Mouse (Mus musculus) small intestine, adult 2 months (tissue): ENCODE results near the gene Fam69b. TPM values are rescaled to one million over a fixed set of nuclear protein-coding genes. Genes with fewer than 3 reads are reported as not detected.

Source experiments
- H3K27ac ChIP-seq: fragments of 200-500 bp; 2 replicates; pipeline ENCODE4 v1.5.1; 2012; ENCODE audit warnings: low read depth, low read length, control low read depth, inconsistent platforms; ENCODE audit not compliant: insufficient read depth
- H3K27me3 ChIP-seq: fragments of 200-500 bp; 2 replicates; pipeline ENCODE4 v1.6.1; 2012; ENCODE audit warnings: mild to moderate bottlenecking, moderate library complexity, low read length, inconsistent platforms; ENCODE audit not compliant: control insufficient read depth, insufficient read depth
- H3K36me3 ChIP-seq: fragments of 200-500 bp; 2 replicates; pipeline ENCODE4 v1.6.1; 2012; ENCODE audit warnings: mild to moderate bottlenecking, low read length, control low read depth, inconsistent platforms; ENCODE audit not compliant: control insufficient read depth, insufficient read depth
- H3K4me1 ChIP-seq: fragments of 200-500 bp; 2 replicates; pipeline ENCODE4 v1.6.1; 2012; ENCODE audit warnings: low read length, inconsistent platforms, mixed read lengths; ENCODE audit not compliant: control insufficient read depth, insufficient read depth, insufficient read length
- H3K4me3 ChIP-seq: fragments of 200-500 bp; 2 replicates; pipeline ENCODE4 v1.5.1; 2012; ENCODE audit warnings: low read depth, mild to moderate bottlenecking, control low read depth, inconsistent platforms, low read length, moderate library complexity
- CTCF ChIP-seq: fragments of 200-500 bp; IDR thresholded peaks from 2 replicates; pipeline ENCODE4 v1.5.1; 2012; ENCODE audit warnings: low read depth, mild to moderate bottlenecking, control low read depth, inconsistent platforms, low read length, moderate library complexity, mixed read lengths; ENCODE audit not compliant: insufficient replicate concordance, insufficient read length; ENCODE audit errors: extremely low read depth
- POLR2A ChIP-seq: fragments of 200-500 bp; IDR thresholded peaks from 2 replicates; pipeline ENCODE4 v1.6.1; 2012; ENCODE audit warnings: low read depth, mild to moderate bottlenecking, control low read depth, inconsistent platforms, low read length, moderate library complexity
- WGBS: fragments of 180-500 bp; shearing (Covaris S2); methylation state at CpG from one replicate; pipeline ENCODE4 v1.1.7; 2018; 5-methylcytosine and 5-hydroxymethylcytosine counted together
- polyA plus RNA-seq: library from polyadenylated mRNA; depleted of rRNA; stranded (reverse); fragments of >200 nt; gene quantifications from 2 replicates; pipeline ENCODE4 v1.2.3, GENCODE M21; 2012

Fam69b gene
- polyA plus RNA-seq, 1 experiment = 7.7 TPM

GRCm38 (mm10) chr2:26611054-26611453 is 17.2 kb upstream of the Fam69b start:
- TF ChIP-seq CTCF = no peak
- TF ChIP-seq POLR2A = no peak
- peaks cover 66% of the 10 kb centered on the region for H3K4me1 ChIP-seq
- no peaks in the 10 kb centered on the region for H3K36me3 ChIP-seq
- H3K27ac ChIP-seq = peak overlapping the region; percentile 93
- H3K27me3 ChIP-seq = no peaks in the 10 kb centered on the region
- no peak overlapping the region for H3K4me3 ChIP-seq

DNA sequence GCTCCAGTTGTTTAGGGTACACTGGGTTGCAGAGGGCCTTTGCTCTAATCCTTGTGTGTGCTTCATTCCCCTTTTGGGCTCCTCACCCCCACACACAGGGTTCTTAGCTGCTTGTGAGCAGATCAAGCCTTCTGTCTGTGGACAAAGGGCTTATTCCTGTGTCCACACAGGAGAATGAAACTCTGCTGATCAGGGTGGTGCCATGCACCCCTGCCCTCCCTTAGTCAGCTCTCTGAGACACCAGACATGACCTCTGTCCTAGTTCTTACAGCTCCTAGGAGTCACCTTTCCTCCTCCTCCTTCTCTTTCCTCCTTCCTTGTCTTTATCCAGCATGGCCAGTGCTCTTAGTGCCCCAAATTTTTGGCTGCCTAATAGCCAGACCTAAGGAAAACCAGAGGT is 16.4 kb upstream of the Fam69b start:
- Histone ChIP-seq H3K4me1 (peaks cover 57% of the 10 kb centered on the region), H3K27me3 (no peaks in the 10 kb centered on the region), H3K36me3 (no peaks in the 10 kb centered on the region), H3K4me3 (no peak overlapping the region), H3K27ac (peak overlapping the region; percentile 93)
- no peak for TF ChIP-seq CTCF
- no peak for TF ChIP-seq POLR2A

DNA sequence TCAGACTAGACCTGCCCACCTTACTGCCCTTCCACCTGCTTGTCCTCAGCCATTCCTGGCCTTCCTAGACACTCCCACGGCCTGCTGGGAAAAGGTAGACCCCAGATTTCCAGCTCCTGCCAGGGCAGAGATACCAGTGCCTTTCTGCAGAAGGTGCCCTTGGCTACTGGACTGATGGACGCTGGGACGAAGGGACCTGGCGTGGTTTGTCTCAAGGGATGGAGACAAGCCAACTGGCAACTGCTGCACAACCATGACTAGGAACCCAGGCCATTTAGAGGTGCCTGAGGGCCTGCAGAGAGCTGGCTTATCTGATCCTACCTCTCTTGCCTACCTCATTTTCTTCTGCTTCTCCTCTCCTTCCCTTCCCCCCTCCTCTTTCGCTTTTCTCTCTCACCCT is 13.4 kb upstream of the Fam69b start:
- no peak overlapping the region for H3K4me3 ChIP-seq
- no peak for TF ChIP-seq CTCF
- no peak for TF ChIP-seq POLR2A
- H3K36me3 ChIP-seq = no peaks in the 10 kb centered on the region
- 39% methylated on average over 5 of the region's 5 CpGs for WGBS
- no peaks in the 10 kb centered on the region for H3K27me3 ChIP-seq
- H3K27ac ChIP-seq = peak overlapping the region; percentile 47
- peaks cover 31% of the 10 kb centered on the region for H3K4me1 ChIP-seq

GRCm38 (mm10) chr2:26615459-26616124 is 12.7 kb upstream of the Fam69b start:
- Histone ChIP-seq H3K36me3 (no peaks in the 10 kb centered on the region), H3K27me3 (no peaks in the 10 kb centered on the region), H3K27ac (peak overlapping the region; percentile 47), H3K4me3 (no peak overlapping the region), H3K4me1 (peaks cover 25% of the 10 kb centered on the region)
- WGBS = 77% methylated on average over 4 of the region's 4 CpGs
- no peak for TF ChIP-seq POLR2A
- TF ChIP-seq CTCF = no peak

GRCm38 (mm10) chr2:26617331-26617730 is 10.9 kb upstream of the Fam69b start:
- peaks cover 25% of the 10 kb centered on the region for H3K4me1 ChIP-seq
- TF ChIP-seq POLR2A = no peak
- TF ChIP-seq CTCF = no peak
- WGBS = 85% methylated on average over 6 of the region's 6 CpGs

DNA sequence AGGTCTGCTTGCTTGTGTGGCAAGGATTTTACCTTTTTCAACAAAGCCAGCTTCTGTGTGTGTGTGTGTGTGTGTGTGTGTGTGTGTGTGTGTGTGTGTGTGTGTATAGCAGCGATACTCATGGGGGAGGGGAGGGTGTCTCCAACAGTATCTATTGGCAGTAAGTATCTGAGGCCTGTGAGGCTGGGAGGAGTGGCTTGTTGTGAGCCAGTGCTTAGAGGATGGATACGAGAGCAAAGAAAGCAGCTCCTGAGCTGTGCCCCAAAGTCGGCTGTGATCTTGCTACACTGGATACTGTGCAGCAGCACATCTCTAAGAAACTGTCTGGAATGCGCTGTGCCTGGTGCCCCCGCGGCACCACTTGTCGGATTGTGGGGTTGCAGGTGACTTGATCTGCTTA is 10.3 kb upstream of the Fam69b start:
- H3K4me1 ChIP-seq = peaks cover 20% of the 10 kb centered on the region
- 80% methylated on average over 7 of the region's 7 CpGs for WGBS
- H3K27ac ChIP-seq = no peak overlapping the region
- no peaks in the 10 kb centered on the region for H3K36me3 ChIP-seq
- H3K27me3 ChIP-seq = no peaks in the 10 kb centered on the region
- no peak overlapping the region for H3K4me3 ChIP-seq
- TF ChIP-seq POLR2A (no peak), CTCF (no peak)

More at GRCm38 (mm10) chr2:26617331-26617730, 10.9 kb upstream of the Fam69b start:
- Histone ChIP-seq H3K4me3 (no peak overlapping the region), H3K27me3 (no peaks in the 10 kb centered on the region), H3K36me3 (no peaks in the 10 kb centered on the region), H3K27ac (no peak overlapping the region)

- Histone ChIP-seq H3K36me3 (no peaks in the 10 kb centered on the region), H3K27me3 (no peaks in the 10 kb centered on the region), H3K27ac (peak overlapping the region; percentile 82), H3K4me3 (no peak overlapping the region), H3K4me1 (peaks cover 9% of the 10 kb centered on the region; the same call in 1 of the 2 replicates)
- 17% methylated on average over 2 of the region's 2 CpGs for WGBS
- no peak for TF ChIP-seq POLR2A
Observed at GRCm38 (mm10) chr2:26621246-26621645, 7.0 kb upstream of the Fam69b start.
